In genomic region chr10:83100890-83101289, GRCm38 (mm10) we compare ENCODE assay signal across 11 mouse cellular contexts.
DNase-seq lines count a peak whose midpoint lies in the region; ATAC-seq and TF ChIP-seq lines count a peak whose summit lies in the region.
"Had no signal": no experiment of that assay in that cellular context is flagged by ENCODE, and none has a peak within 500 bp of the region (broad histone marks: within the 10 kb centered on the region; RNA-seq: fewer than 3 reads in every experiment).

No protein-coding gene starts in this region.

- no peaks in the 10 kb centered on the region for H3K36me3 ChIP-seq in forebrain, embryonic 12.5 days (replicated peaks)
- H3K36me3 ChIP-seq in forebrain, embryonic 14.5 days (ENCODE audit: control insufficient read depth, insufficient read depth, low read length) = no peaks in the 10 kb centered on the region
- no peaks in the 10 kb centered on the region for H3K36me3 ChIP-seq in C2C12 (ENCODE audit: control insufficient read depth, insufficient read depth)
- H3K36me3 ChIP-seq: liver, embryonic 15.5 days had no signal

- no peaks in the 10 kb centered on the region for H3K9me3 ChIP-seq in forebrain, embryonic 12.5 days
- no peaks in the 10 kb centered on the region for H3K9me3 ChIP-seq in forebrain, embryonic 14.5 days (replicated peaks; ENCODE audit: control insufficient read depth, low read length)
- H3K9me3 ChIP-seq: liver, embryonic 15.5 days had no signal

- peaks cover 20% of the 10 kb centered on the region for H3K79me2 ChIP-seq in C2C12 (ENCODE audit: control insufficient read depth, insufficient read depth)

- ATAC-seq in forebrain, embryonic 12.5 days (ENCODE audit: low FRiP score) = no peak
- no peak for ATAC-seq in forebrain, embryonic 14.5 days

- intact Hi-C loops in left cerebral cortex, adult 2 months (cut with DNase I) = loop anchor here (2.0 to 5.0 kb wide), 2 partner anchors 114 to 184 kb away; no protein-coding TSS in a partner anchor
- intact Hi-C loops in left cerebral cortex, postnatal 36 days (cut with DNase I) = loop anchor here (5.0 kb wide), 1 partner anchor 114 kb away; the partner anchor contains the start of gene Chst11
- intact Hi-C loops in left cerebral cortex, postnatal 25 days (cut with DNase I) = loop anchor here (2.0 to 5.0 kb wide), 3 partner anchors 39 to 116 kb away; partner anchors contain the start of gene Chst11

- no peaks in the 10 kb centered on the region for H3K27me3 ChIP-seq in forebrain, embryonic 12.5 days
- H3K27me3 ChIP-seq in forebrain, embryonic 14.5 days (replicated peaks; ENCODE audit: control insufficient read depth, insufficient read depth, low read length) = no peaks in the 10 kb centered on the region
- no peaks in the 10 kb centered on the region for H3K27me3 ChIP-seq in C2C12 (ENCODE audit: control insufficient read depth, insufficient read depth, insufficient read length)
- H3K27me3 ChIP-seq: liver, embryonic 15.5 days had no signal

- WGBS in forebrain, embryonic 12.5 days = 68% methylated on average over 8 of the region's 8 CpGs
- 60% methylated on average over 8 of the region's 8 CpGs for WGBS in forebrain, embryonic 14.5 days

- no peak for DNase-seq in forebrain, embryonic 14.5 days (ENCODE audit: low spot score)
- DNase-seq in left cerebral cortex, adult 2 months (ENCODE audit: extremely low spot score in 1 of 2, low spot score in 2 of 2) = no peak
- no peak for DNase-seq in left cerebral cortex, postnatal 36 days (ENCODE audit: low spot score in 2 of 2)
- DNase-seq in lung, postnatal 4 days = peak; percentile 38 to 41
- no peak for DNase-seq in ovary, postnatal 36 days (ENCODE audit: low spot score)
- no peak for DNase-seq in left cerebral cortex, postnatal 25 days (ENCODE audit: low spot score in 2 of 2)
- DNase-seq: cerebellum, postnatal 25 days; kidney, postnatal 25 days had no signal

- no peak overlapping the region for H3K9ac ChIP-seq in forebrain, embryonic 12.5 days
- H3K9ac ChIP-seq in forebrain, embryonic 14.5 days (ENCODE audit: low read length) = no peak overlapping the region
- H3K9ac ChIP-seq: liver, embryonic 15.5 days had no signal

- H3K27ac ChIP-seq in forebrain, embryonic 12.5 days = 0 out of 2 replicates have a peak overlapping the region, but pooled peaks have one; percentile 1
- no peak overlapping the region for H3K27ac ChIP-seq in forebrain, embryonic 14.5 days (ENCODE audit: low read depth, low read length)
- H3K27ac ChIP-seq in left cerebral cortex, adult 2 months = peak overlapping the region; percentile 63; the same call in 1 of the 2 replicates
- H3K27ac ChIP-seq: liver, embryonic 15.5 days had no signal

- no peak for TF ChIP-seq CTCF in left cerebral cortex, adult 2 months (IDR thresholded peaks at IDR 0.05)
- no peak for TF ChIP-seq CTCF in C2C12 (IDR thresholded peaks at IDR 0.05; ENCODE audit: control insufficient read depth, insufficient read depth, insufficient read length)

- no peak overlapping the region for H3K4me3 ChIP-seq in forebrain, embryonic 12.5 days (replicated peaks)
- H3K4me3 ChIP-seq in forebrain, embryonic 14.5 days (ENCODE audit: low read depth, low read length) = no peak overlapping the region
- H3K4me3 ChIP-seq in left cerebral cortex, adult 2 months = no peak overlapping the region
- H3K4me3 ChIP-seq in C2C12 (ENCODE audit: insufficient read depth, poor library complexity, severe bottlenecking) = no peak overlapping the region
- H3K4me3 ChIP-seq: liver, embryonic 15.5 days had no signal

- peaks cover 2% of the 10 kb centered on the region for H3K79me3 ChIP-seq in C2C12 (ENCODE audit: low read depth)

- peaks cover 86% of the 10 kb centered on the region for H3K4me1 ChIP-seq in forebrain, embryonic 12.5 days
- H3K4me1 ChIP-seq in forebrain, embryonic 14.5 days (ENCODE audit: control insufficient read depth, insufficient read depth, low read length) = peaks cover 36% of the 10 kb centered on the region

- H3ac ChIP-seq in C2C12 (ENCODE audit: control insufficient read depth, insufficient read length, low read depth) = no peak overlapping the region

- H3K4me2 ChIP-seq in forebrain, embryonic 12.5 days = no peak overlapping the region
- H3K4me2 ChIP-seq in forebrain, embryonic 14.5 days (ENCODE audit: low read length) = no peak overlapping the region
- H3K4me2 ChIP-seq: liver, embryonic 15.5 days had no signal

TF ChIP-seq in C2C12, 6 proteins besides CTCF, POLR2A, EP300 and RAD21:
- no peak for TF ChIP-seq FOSL1 (IDR thresholded peaks at IDR 0.05; ENCODE audit: insufficient read depth, low read length, poor library complexity, severe bottlenecking)
- no peak for TF ChIP-seq MYOD1 (IDR thresholded peaks at IDR 0.05; ENCODE audit: control insufficient read depth, insufficient read length, low read depth)
- TF ChIP-seq USF1 (IDR thresholded peaks at IDR 0.05; ENCODE audit: low read depth) = no peak
- peak; percentile 4 for TF ChIP-seq CEBPB (IDR thresholded peaks at IDR 0.05; ENCODE audit: low read depth)
- no peak for TF ChIP-seq MAX (IDR thresholded peaks at IDR 0.05)
- TF ChIP-seq MYOG (IDR thresholded peaks at IDR 0.05; ENCODE audit: control insufficient read depth, extremely low read depth, insufficient read length) = no peak

Comparison
In these comparisons a context has a peak if more than half of its experiments do, and no peak if none do; other contexts are left out.
1. DNase-seq: peak in lung, postnatal 4 days (2 of 2); none in forebrain, embryonic 14.5 days (single experiment), left cerebral cortex, adult 2 months (0 of 2), left cerebral cortex, postnatal 36 days (0 of 2), ovary, postnatal 36 days (single experiment) and left cerebral cortex, postnatal 25 days (0 of 2).